Mouse (Mus musculus) gastrocnemius, postnatal 36 days (tissue): ENCODE results near the gene Lpgat1. TPM values are rescaled to one million over a fixed set of nuclear protein-coding genes. Genes with fewer than 3 reads are reported as not detected.

Source experiments
- DNase-seq, 2 experiments: peaks; one replicate each; pipeline ENCODE4 v3.0.0; 2022
- intact Hi-C: fragments of 180-260 bp; cut with DNase I; formaldehyde crosslinking; loops from one replicate; pipeline ENCODE4 v1.15.1; 2025
- total RNA-seq, 2 experiments: library from RNA; stranded (reverse); gene quantifications; 2 replicates each; pipeline ENCODE4 v1.2.3; 2021

The Lpgat1 gene
- total RNA-seq, 2 experiments from 2014 or later: 22.8 to 29.5 TPM

GRCm38 (mm10) chr1:191724385-191725061, 6.9 kb downstream of the Lpgat1 start:
- DNase-seq: no peak
- intact Hi-C loops: loop anchor here (5.0 kb wide), 1 partner anchor 88 kb away; no protein-coding TSS in a partner anchor

GRCm38 (mm10) chr1:191732623-191733022, 15.0 kb downstream of the Lpgat1 start:
- intact Hi-C loops: no loop called here
- no peak for DNase-seq

- intact Hi-C loops: no loop called here
- DNase-seq: no peak
These were observed 16.2 kb downstream of the Lpgat1 start for GRCm38 (mm10) chr1:191733822-191734221.

GRCm38 (mm10) chr1:191736425-191736824, 18.8 kb downstream of the Lpgat1 start:
- intact Hi-C loops: no loop called here
- no peak for DNase-seq

- DNase-seq: no peak
- intact Hi-C loops: no loop called here
These were observed 20.2 kb downstream of the Lpgat1 start for GRCm38 (mm10) chr1:191737871-191738270.

GRCm38 (mm10) chr1:191738726-191739125, 21.1 kb downstream of the Lpgat1 start:
- no peak for DNase-seq
- intact Hi-C loops: no loop called here

GRCm38 (mm10) chr1:191740587-191741361, 23.1 kb downstream of the Lpgat1 start:
- no peak for DNase-seq
- intact Hi-C loops: no loop called here

GRCm38 (mm10) chr1:191741635-191742034, 24.0 kb downstream of the Lpgat1 start:
- DNase-seq: no peak
- intact Hi-C loops: no loop called here

- DNase-seq: no peak
These were observed 30.8 kb downstream of the Lpgat1 start for GRCm38 (mm10) chr1:191748431-191748830.

GRCm38 (mm10) chr1:191756520-191757199, 39.0 kb downstream of the Lpgat1 start:
- intact Hi-C loops: no loop called here
- DNase-seq: no peak

More at GRCm38 (mm10) chr1:191748431-191748830, 30.8 kb downstream of the Lpgat1 start:
- intact Hi-C loops: no loop called here

GRCm38 (mm10) chr1:191774106-191774505, 56.5 kb downstream of the Lpgat1 start:
- no peak for DNase-seq
- intact Hi-C loops: no loop called here

- no peak for DNase-seq
- intact Hi-C loops: no loop called here
These were observed 57.5 kb downstream of the Lpgat1 start for GRCm38 (mm10) chr1:191775116-191775515.

- intact Hi-C loops: no loop called here
- no peak for DNase-seq
These were observed 59.9 kb downstream of the Lpgat1 start for GRCm38 (mm10) chr1:191777521-191777920.

GRCm38 (mm10) chr1:191780470-191780869, 62.8 kb downstream of the Lpgat1 start:
- DNase-seq: no peak
- intact Hi-C loops: no loop called here

- no peak for DNase-seq
- intact Hi-C loops: no loop called here
These were observed 67.5 kb downstream of the Lpgat1 start for GRCm38 (mm10) chr1:191785108-191785507.

GRCm38 (mm10) chr1:191786255-191786654, 68.6 kb downstream of the Lpgat1 start:
- intact Hi-C loops: no loop called here
- no peak for DNase-seq

- intact Hi-C loops: no loop called here
- no peak for DNase-seq
These were observed 69.7 kb downstream of the Lpgat1 start for GRCm38 (mm10) chr1:191787379-191787778.

GRCm38 (mm10) chr1:191792991-191793390, 75.4 kb downstream of the Lpgat1 start:
- intact Hi-C loops: no loop called here
- no peak for DNase-seq

- intact Hi-C loops: no loop called here
- no peak for DNase-seq
These were observed 76.4 kb downstream of the Lpgat1 start for GRCm38 (mm10) chr1:191793888-191794532.

GRCm38 (mm10) chr1:191796238-191796896, 78.7 kb downstream of the Lpgat1 start:
- no peak for DNase-seq
- intact Hi-C loops: no loop called here
